Mouse (Mus musculus) adrenal gland, adult 18-20 months (tissue): ENCODE measurements around the gene Tmem63a. TPM values are rescaled to one million over a fixed set of nuclear protein-coding genes. Genes with fewer than 3 reads are reported as not detected.
A peak's percentile ranks its signal among the peaks of the same experiment; 100 is the strongest.
"Not testable (repeated sequence)": the region's sequence is repeated elsewhere in the genome, so short reads cannot be mapped to it uniquely, and the experiment has no call there.

ENCODE experiments used
- DNase-seq, 2 experiments: peaks; one replicate each; pipeline ENCODE4 v3.0.0; 2021 to 2022; ENCODE audit warnings: low spot score in 2 of 2
- total RNA-seq, 2 experiments: library from RNA; stranded (reverse); gene quantifications; 1 replicate in 1 of 2; 2 replicates in 1 of 2; pipeline ENCODE4 v1.2.3; 2021

The Tmem63a gene
- total RNA-seq, 2 experiments from 2014 or later, result 44.7 to 77.9 TPM

GRCm38 (mm10) chr1:180924737-180925136, 17.4 kb upstream of the Tmem63a start:
- no peak for DNase-seq

GRCm38 (mm10) chr1:180926286-180926685, 15.9 kb upstream of the Tmem63a start:
- DNase-seq, result no peak

GRCm38 (mm10) chr1:180929599-180929998, 12.5 kb upstream of the Tmem63a start:
- DNase-seq, result no peak

- no peak for DNase-seq
Measured at GRCm38 (mm10) chr1:180931106-180931505, 11.0 kb upstream of the Tmem63a start.

- no peak for DNase-seq
Measured at GRCm38 (mm10) chr1:180933659-180934058, 8.5 kb upstream of the Tmem63a start.

GRCm38 (mm10) chr1:180934467-180935419, 7.4 kb upstream of the Tmem63a start, which contains the start of gene Lefty1:
Lefty1 (plus strand) TSS chr1:180935022.
- no peak for DNase-seq

- peak; percentile 40 to 42 for DNase-seq
Measured at GRCm38 (mm10) chr1:180936610-180937398, 5.3 kb upstream of the Tmem63a start.

GRCm38 (mm10) chr1:180937631-180938030, 4.5 kb upstream of the Tmem63a start:
- not testable (repeated sequence) for DNase-seq

- DNase-seq, result not testable (repeated sequence)
Measured at GRCm38 (mm10) chr1:180938781-180939180, 3.4 kb upstream of the Tmem63a start.

- no peak for DNase-seq
Measured at GRCm38 (mm10) chr1:180940776-180941460, 1.2 kb upstream of the Tmem63a start.

- DNase-seq, result no peak
Measured at GRCm38 (mm10) chr1:180941726-180942125, 418 bp upstream of the Tmem63a start.

GRCm38 (mm10) chr1:180943032-180943644, 994 bp downstream of the Tmem63a start:
- no peak for DNase-seq

- DNase-seq, result peak in 1 of 2 experiments; percentile 30
Measured at GRCm38 (mm10) chr1:180943896-180944295, 1.8 kb downstream of the Tmem63a start.

GRCm38 (mm10) chr1:180944553-180944952, 2.4 kb downstream of the Tmem63a start:
- DNase-seq, result peak in 1 of 2 experiments; percentile 36

- peak in 1 of 2 experiments; percentile 37 for DNase-seq
Measured at GRCm38 (mm10) chr1:180945001-180945980, 3.1 kb downstream of the Tmem63a start.

GRCm38 (mm10) chr1:180946448-180946847, 4.3 kb downstream of the Tmem63a start:
- DNase-seq, result peak in 1 of 2 experiments; percentile 66

GRCm38 (mm10) chr1:180952085-180952746, 10.1 kb downstream of the Tmem63a start:
- no peak for DNase-seq

GRCm38 (mm10) chr1:180952808-180953207, 10.7 kb downstream of the Tmem63a start:
- no peak for DNase-seq

- DNase-seq, result no peak
Measured at GRCm38 (mm10) chr1:180956401-180956800, 14.3 kb downstream of the Tmem63a start.
